Mouse (Mus musculus) kidney, adult 2 months (tissue): Measurements from ENCODE around the gene Ubtd2.

Experiments
- CTCF ChIP-seq: fragments of 200-500 bp; conservative IDR thresholded peaks from 2 replicates; pipeline ENCODE4 v1.5.1; 2011; ENCODE audit warnings: low read depth, mild to moderate bottlenecking, control low read depth, low read length, moderate library complexity, mixed read lengths; ENCODE audit not compliant: insufficient read depth, insufficient read length
- POLR2A ChIP-seq: fragments of 200-500 bp; IDR thresholded peaks from one replicate; pipeline ENCODE4 v1.6.1; 2011; ENCODE audit warnings: low read depth, low read length, control low read depth

DNA sequence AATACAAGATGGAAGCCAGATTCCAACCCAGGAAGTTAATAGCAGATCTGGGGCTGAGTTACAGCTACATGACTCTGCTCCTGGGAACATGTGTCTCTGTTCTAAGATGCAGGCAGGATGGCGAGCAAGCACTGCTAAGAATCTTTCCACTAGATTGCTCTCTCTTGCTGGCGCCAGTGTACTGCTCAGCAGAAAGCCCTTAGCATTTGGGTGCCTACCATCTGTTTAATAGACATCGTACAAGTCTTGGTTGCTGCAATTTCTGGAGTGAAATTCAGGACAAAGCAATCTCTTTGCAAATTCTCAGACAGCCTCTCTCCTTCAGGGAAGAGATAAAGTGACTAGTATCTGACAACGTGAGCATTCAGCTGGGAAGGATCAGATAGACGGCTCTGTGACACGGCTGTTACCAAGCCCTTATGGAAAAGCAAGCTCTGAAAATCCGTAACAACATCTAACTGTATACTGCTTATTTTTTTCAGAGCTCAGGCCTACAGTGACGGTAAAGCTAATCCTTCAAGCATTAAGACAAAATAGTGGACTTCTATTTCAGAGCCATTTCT is 1.7 kb upstream of the Ubtd2 start:
- TF ChIP-seq POLR2A: no peak
- no peak for TF ChIP-seq CTCF
